Mouse (Mus musculus): ENCODE measurements at regions not wholly inside any gene's neighbourhood (a gene's known extent, or its start where the extent isn't known, plus 50 kb on each side); places are given as distances from the start of the nearest gene placed in this dataset.
"Not testable (repeated sequence)": the region's sequence is repeated elsewhere in the genome, so short reads cannot be mapped to it uniquely, and the experiment has no call there.

- DNase-seq (ENCODE audit: low spot score) = no peak
- Histone ChIP-seq H3K27me3 (replicated peaks; ENCODE audit: control insufficient read depth, insufficient read depth, low read length) (no peaks in the 10 kb centered on the region), H3K36me3 (ENCODE audit: control insufficient read depth, insufficient read depth, low read length) (no peaks in the 10 kb centered on the region), H3K27ac (ENCODE audit: low read depth, low read length) (no peak overlapping the region), H3K4me1 (replicated peaks; ENCODE audit: control insufficient read depth, insufficient read depth, low read length) (no peaks in the 10 kb centered on the region), H3K4me2 (no peak overlapping the region), H3K9me3 (ENCODE audit: control insufficient read depth, low read length) (no peaks in the 10 kb centered on the region), H3K4me3 (ENCODE audit: low read depth, low read length) (no peak overlapping the region), H3K9ac (ENCODE audit: low read depth, low read length) (no peak overlapping the region)
- no peak for ATAC-seq (replicated peaks; ENCODE audit: low FRiP score)
Measured at GRCm38 (mm10) chr14:87775332-87775890, 359.0 kb downstream of the Tdrd3 start.

GRCm38 (mm10) chr14:87799803-87800202 lies 383.4 kb downstream of the Tdrd3 start:
- H3K4me2 ChIP-seq = no peak overlapping the region
- H3K27me3 ChIP-seq (replicated peaks; ENCODE audit: control insufficient read depth, insufficient read depth, low read length) = no peaks in the 10 kb centered on the region
- no peaks in the 10 kb centered on the region for H3K4me1 ChIP-seq (replicated peaks; ENCODE audit: control insufficient read depth, insufficient read depth, low read length)
- no peak overlapping the region for H3K9ac ChIP-seq (ENCODE audit: low read depth, low read length)
- WGBS = 75% methylated on average over 1 of the region's 1 CpGs
- no peaks in the 10 kb centered on the region for H3K9me3 ChIP-seq (ENCODE audit: control insufficient read depth, low read length)
- H3K36me3 ChIP-seq (ENCODE audit: control insufficient read depth, insufficient read depth, low read length) = no peaks in the 10 kb centered on the region
- no peak overlapping the region for H3K27ac ChIP-seq (ENCODE audit: low read depth, low read length)
- H3K4me3 ChIP-seq (ENCODE audit: low read depth, low read length) = no peak overlapping the region
- ATAC-seq (replicated peaks; ENCODE audit: low FRiP score) (no peak), DNase-seq (ENCODE audit: low spot score) (no peak)

GRCm38 (mm10) chr14:87809664-87810063 lies 393.2 kb downstream of the Tdrd3 start:
- H3K9me3 ChIP-seq (ENCODE audit: control insufficient read depth, low read length); H3K27me3 ChIP-seq (replicated peaks; ENCODE audit: control insufficient read depth, insufficient read depth, low read length); H3K9ac ChIP-seq (ENCODE audit: low read depth, low read length); ATAC-seq (replicated peaks; ENCODE audit: low FRiP score); H3K4me3 ChIP-seq (ENCODE audit: low read depth, low read length); H3K4me1 ChIP-seq (replicated peaks; ENCODE audit: control insufficient read depth, insufficient read depth, low read length); DNase-seq (ENCODE audit: low spot score); H3K27ac ChIP-seq (ENCODE audit: low read depth, low read length); H3K4me2 ChIP-seq; H3K36me3 ChIP-seq (ENCODE audit: control insufficient read depth, insufficient read depth, low read length): not testable (repeated sequence)
- 87% methylated on average over 15 of the region's 15 CpGs for WGBS

- WGBS = 77% methylated on average over 2 of the region's 2 CpGs
- Histone ChIP-seq H3K4me3 (ENCODE audit: low read depth, low read length) (no peak overlapping the region), H3K27ac (ENCODE audit: low read depth, low read length) (no peak overlapping the region), H3K36me3 (ENCODE audit: control insufficient read depth, insufficient read depth, low read length) (no peaks in the 10 kb centered on the region), H3K27me3 (replicated peaks; ENCODE audit: control insufficient read depth, insufficient read depth, low read length) (no peaks in the 10 kb centered on the region), H3K9ac (ENCODE audit: low read depth, low read length) (no peak overlapping the region), H3K4me1 (replicated peaks; ENCODE audit: control insufficient read depth, insufficient read depth, low read length) (no peaks in the 10 kb centered on the region), H3K9me3 (ENCODE audit: control insufficient read depth, low read length) (no peaks in the 10 kb centered on the region), H3K4me2 (no peak overlapping the region)
- no peak for ATAC-seq (replicated peaks; ENCODE audit: low FRiP score)
- no peak for DNase-seq (ENCODE audit: low spot score)
Measured at GRCm38 (mm10) chr14:87844120-87844519, 427.7 kb downstream of the Tdrd3 start.

GRCm38 (mm10) chr14:87861486-87861885 lies 445.0 kb downstream of the Tdrd3 start:
- ATAC-seq (replicated peaks; ENCODE audit: low FRiP score) (no peak), DNase-seq (ENCODE audit: low spot score) (no peak)
- no peak overlapping the region for H3K4me2 ChIP-seq
- H3K4me3 ChIP-seq (ENCODE audit: low read depth, low read length) = no peak overlapping the region
- H3K27me3 ChIP-seq (replicated peaks; ENCODE audit: control insufficient read depth, insufficient read depth, low read length) = no peaks in the 10 kb centered on the region
- H3K9ac ChIP-seq (ENCODE audit: low read depth, low read length) = no peak overlapping the region
- H3K4me1 ChIP-seq (replicated peaks; ENCODE audit: control insufficient read depth, insufficient read depth, low read length) = no peaks in the 10 kb centered on the region
- H3K9me3 ChIP-seq (ENCODE audit: control insufficient read depth, low read length) = no peaks in the 10 kb centered on the region
- WGBS = 75% methylated on average over 3 of the region's 3 CpGs
- no peaks in the 10 kb centered on the region for H3K36me3 ChIP-seq (ENCODE audit: control insufficient read depth, insufficient read depth, low read length)
- no peak overlapping the region for H3K27ac ChIP-seq (ENCODE audit: low read depth, low read length)

- Histone ChIP-seq H3K36me3 (ENCODE audit: control insufficient read depth, insufficient read depth, low read length) (no peaks in the 10 kb centered on the region), H3K27ac (ENCODE audit: low read depth, low read length) (no peak overlapping the region), H3K9ac (ENCODE audit: low read depth, low read length) (no peak overlapping the region), H3K27me3 (replicated peaks; ENCODE audit: control insufficient read depth, insufficient read depth, low read length) (no peaks in the 10 kb centered on the region), H3K4me2 (no peak overlapping the region), H3K4me3 (ENCODE audit: low read depth, low read length) (no peak overlapping the region), H3K4me1 (replicated peaks; ENCODE audit: control insufficient read depth, insufficient read depth, low read length) (no peaks in the 10 kb centered on the region), H3K9me3 (ENCODE audit: control insufficient read depth, low read length) (no peaks in the 10 kb centered on the region)
- WGBS = 83% methylated on average over 8 of the region's 9 CpGs
- DNase-seq (ENCODE audit: low spot score) (no peak), ATAC-seq (replicated peaks; ENCODE audit: low FRiP score) (no peak; the same call in 1 of the 2 replicates)
Measured at GRCm38 (mm10) chr14:87864388-87865215, 448.2 kb downstream of the Tdrd3 start.

GRCm38 (mm10) chr14:87865216-87866202 lies 449.1 kb downstream of the Tdrd3 start:
- no peak overlapping the region for H3K4me3 ChIP-seq (ENCODE audit: low read depth, low read length)
- no peak overlapping the region for H3K9ac ChIP-seq (ENCODE audit: low read depth, low read length)
- H3K27me3 ChIP-seq (replicated peaks; ENCODE audit: control insufficient read depth, insufficient read depth, low read length) = no peaks in the 10 kb centered on the region

GRCm38 (mm10) chr14:87901784-87902183 lies 485.3 kb downstream of the Tdrd3 start:
- Histone ChIP-seq H3K4me2 (no peak overlapping the region), H3K4me3 (ENCODE audit: low read depth, low read length) (no peak overlapping the region), H3K4me1 (replicated peaks; ENCODE audit: control insufficient read depth, insufficient read depth, low read length) (no peaks in the 10 kb centered on the region), H3K36me3 (ENCODE audit: control insufficient read depth, insufficient read depth, low read length) (no peaks in the 10 kb centered on the region), H3K27ac (ENCODE audit: low read depth, low read length) (no peak overlapping the region), H3K9me3 (ENCODE audit: control insufficient read depth, low read length) (no peaks in the 10 kb centered on the region), H3K9ac (ENCODE audit: low read depth, low read length) (no peak overlapping the region), H3K27me3 (replicated peaks; ENCODE audit: control insufficient read depth, insufficient read depth, low read length) (no peaks in the 10 kb centered on the region)
- 82% methylated on average over 3 of the region's 3 CpGs for WGBS
- no peak for DNase-seq (ENCODE audit: low spot score)
- no peak for ATAC-seq (replicated peaks; ENCODE audit: low FRiP score)

More at GRCm38 (mm10) chr14:87865216-87866202, 449.1 kb downstream of the Tdrd3 start:
- DNase-seq (ENCODE audit: low spot score) = no peak
- Histone ChIP-seq H3K4me2 (no peak overlapping the region), H3K36me3 (ENCODE audit: control insufficient read depth, insufficient read depth, low read length) (no peaks in the 10 kb centered on the region), H3K4me1 (replicated peaks; ENCODE audit: control insufficient read depth, insufficient read depth, low read length) (no peaks in the 10 kb centered on the region), H3K27ac (ENCODE audit: low read depth, low read length) (no peak overlapping the region), H3K9me3 (ENCODE audit: control insufficient read depth, low read length) (no peaks in the 10 kb centered on the region)
- WGBS = 80% methylated on average over 14 of the region's 14 CpGs
- ATAC-seq (replicated peaks; ENCODE audit: low FRiP score) = no peak
